Mouse (Mus musculus): Measurements from ENCODE around the gene Hoxd11.

GRCm38 (mm10) chr2:74724244-74725015 lies 45.1 kb downstream of the Hoxd11 start:
- TF ChIP-seq CTCF (IDR thresholded peaks at IDR 0.05; ENCODE audit: extremely low read depth, insufficient read depth, insufficient read length, insufficient replicate concordance): no peak
- TF ChIP-seq POLR2A (IDR thresholded peaks at IDR 0.05; ENCODE audit: low read depth, low read length): no peak
